In genomic region chr11:103811246-103811645, GRCm38 (mm10) we compare ENCODE assay signal across 16 mouse cellular contexts. TPM values are rescaled to one million over a fixed set of nuclear protein-coding genes. Genes with fewer than 3 reads are reported as not detected.
DNase-seq lines count a peak whose midpoint lies in the region; ATAC-seq and TF ChIP-seq lines count a peak whose summit lies in the region.
"Had no signal": no experiment of that assay in that cellular context is flagged by ENCODE, and none has a peak within 500 bp of the region (broad histone marks: within the 10 kb centered on the region; RNA-seq: fewer than 3 reads in every experiment).

No protein-coding gene starts in this region.

- H3K9ac ChIP-seq in hindbrain, embryonic 13.5 days: peak overlapping the region; percentile 49; the same call in 1 of the 2 replicates
- H3K9ac ChIP-seq in hindbrain, embryonic 11.5 days (ENCODE audit: low read depth, low read length): no peak overlapping the region
- H3K9ac ChIP-seq in hindbrain, embryonic 15.5 days: no peak overlapping the region
- no peak overlapping the region for H3K9ac ChIP-seq in neural tube, embryonic 15.5 days (replicated peaks)
- H3K9ac ChIP-seq in lung, postnatal 0 days (replicated peaks; ENCODE audit: low read depth): no peak overlapping the region
- H3K9ac ChIP-seq: intestine, embryonic 15.5 days had no signal

- peaks cover 6% of the 10 kb centered on the region; the same call in 1 of the 2 replicates for H3K36me3 ChIP-seq in hindbrain, embryonic 13.5 days
- H3K36me3 ChIP-seq in hindbrain, embryonic 11.5 days (ENCODE audit: control insufficient read depth, insufficient read depth, low read length): no peaks in the 10 kb centered on the region
- H3K36me3 ChIP-seq in hindbrain, embryonic 15.5 days: no peaks in the 10 kb centered on the region
- no peaks in the 10 kb centered on the region for H3K36me3 ChIP-seq in neural tube, embryonic 15.5 days
- H3K36me3 ChIP-seq in lung, postnatal 0 days (ENCODE audit: insufficient read depth, low read length): no peaks in the 10 kb centered on the region
- H3K36me3 ChIP-seq: heart, embryonic 13.5 days; intestine, embryonic 15.5 days; limb, embryonic 12.5 days had no signal

- H3K9me3 ChIP-seq in hindbrain, embryonic 13.5 days: no peaks in the 10 kb centered on the region
- no peaks in the 10 kb centered on the region for H3K9me3 ChIP-seq in hindbrain, embryonic 11.5 days (ENCODE audit: control insufficient read depth, low read length)
- no peaks in the 10 kb centered on the region for H3K9me3 ChIP-seq in hindbrain, embryonic 15.5 days
- no peaks in the 10 kb centered on the region for H3K9me3 ChIP-seq in neural tube, embryonic 15.5 days (replicated peaks)
- no peaks in the 10 kb centered on the region for H3K9me3 ChIP-seq in lung, postnatal 0 days (ENCODE audit: low read length)
- H3K9me3 ChIP-seq: heart, embryonic 13.5 days; intestine, embryonic 15.5 days; limb, embryonic 12.5 days had no signal

- 40% methylated on average over 25 of the region's 25 CpGs for WGBS in hindbrain, embryonic 13.5 days
- 53% methylated on average over 25 of the region's 25 CpGs for WGBS in hindbrain, embryonic 11.5 days
- 44% methylated on average over 25 of the region's 25 CpGs for WGBS in hindbrain, embryonic 15.5 days
- 44% methylated on average over 25 of the region's 25 CpGs for WGBS in neural tube, embryonic 15.5 days
- 74% methylated on average over 25 of the region's 25 CpGs for WGBS in lung, postnatal 0 days

- no peak for DNase-seq in hindbrain, embryonic 11.5 days (ENCODE audit: low spot score)
- DNase-seq in left cerebral cortex, postnatal 14 days (ENCODE audit: low spot score in 2 of 2): peak; percentile 38 to 45
- DNase-seq in gastrocnemius, postnatal 25 days: no peak
- no peak for DNase-seq in liver
- DNase-seq in lung, postnatal 0 days (ENCODE audit: low spot score): no peak
- DNase-seq: adrenal gland, postnatal 14 days; kidney, postnatal 36 days; lung, adult 2 months had no signal

- H3K4me3 ChIP-seq in hindbrain, embryonic 13.5 days: 0 out of 2 replicates have a peak overlapping the region, but pooled peaks have one; percentile 56
- no peak overlapping the region for H3K4me3 ChIP-seq in hindbrain, embryonic 11.5 days (ENCODE audit: low read depth, low read length)
- no peak overlapping the region for H3K4me3 ChIP-seq in hindbrain, embryonic 15.5 days
- no peak overlapping the region; the same call in 1 of the 2 replicates for H3K4me3 ChIP-seq in neural tube, embryonic 15.5 days (replicated peaks)
- no peak overlapping the region for H3K4me3 ChIP-seq in lung, postnatal 0 days (ENCODE audit: low read depth, low read length)
- H3K4me3 ChIP-seq: intestine, embryonic 15.5 days had no signal

- peaks cover 52% of the 10 kb centered on the region for H3K4me1 ChIP-seq in hindbrain, embryonic 13.5 days (replicated peaks)
- H3K4me1 ChIP-seq in hindbrain, embryonic 11.5 days (replicated peaks; ENCODE audit: control insufficient read depth, insufficient read depth, low read length): peaks cover 21% of the 10 kb centered on the region
- peaks cover 45% of the 10 kb centered on the region for H3K4me1 ChIP-seq in hindbrain, embryonic 15.5 days (replicated peaks)
- peaks cover 51% of the 10 kb centered on the region for H3K4me1 ChIP-seq in neural tube, embryonic 15.5 days
- no peaks in the 10 kb centered on the region for H3K4me1 ChIP-seq in lung, postnatal 0 days (ENCODE audit: insufficient read depth, low read depth, low read length)

- TF ChIP-seq EP300 in lung, postnatal 0 days (IDR thresholded peaks at IDR 0.05): no peak

- no peak for TF ChIP-seq CTCF in lung, postnatal 0 days (IDR thresholded peaks at IDR 0.05)

- peaks cover 28% of the 10 kb centered on the region for H3K27me3 ChIP-seq in hindbrain, embryonic 13.5 days
- H3K27me3 ChIP-seq in hindbrain, embryonic 11.5 days (ENCODE audit: control insufficient read depth, insufficient read depth, low read length): peaks cover 29% of the 10 kb centered on the region; the same call in 1 of the 2 replicates
- H3K27me3 ChIP-seq in hindbrain, embryonic 15.5 days: peaks cover 5% of the 10 kb centered on the region; the same call in 1 of the 2 replicates
- H3K27me3 ChIP-seq in neural tube, embryonic 15.5 days (replicated peaks): peaks cover 14% of the 10 kb centered on the region
- H3K27me3 ChIP-seq in lung, postnatal 0 days (replicated peaks; ENCODE audit: insufficient read depth, low read length): peaks cover 35% of the 10 kb centered on the region

- intact Hi-C loops in left cerebral cortex, postnatal 14 days (cut with DNase I): no loop called here

- H3K27ac ChIP-seq in hindbrain, embryonic 13.5 days: no peak overlapping the region
- H3K27ac ChIP-seq in hindbrain, embryonic 11.5 days (ENCODE audit: low read depth, low read length): no peak overlapping the region
- no peak overlapping the region for H3K27ac ChIP-seq in hindbrain, embryonic 15.5 days (replicated peaks)
- H3K27ac ChIP-seq in neural tube, embryonic 15.5 days (replicated peaks): no peak overlapping the region
- H3K27ac ChIP-seq in lung, postnatal 0 days (ENCODE audit: low read length): no peak overlapping the region
- H3K27ac ChIP-seq: heart, embryonic 13.5 days; intestine, embryonic 15.5 days; limb, embryonic 12.5 days had no signal

- no peak for ATAC-seq in hindbrain, embryonic 13.5 days (ENCODE audit: low FRiP score)
- no peak for ATAC-seq in hindbrain, embryonic 11.5 days (ENCODE audit: low FRiP score)
- no peak for ATAC-seq in hindbrain, embryonic 15.5 days (ENCODE audit: low FRiP score, low read depth)
- ATAC-seq in neural tube, embryonic 15.5 days (ENCODE audit: low FRiP score): no peak
- ATAC-seq in lung, postnatal 0 days: no peak
- ATAC-seq: intestine, embryonic 15.5 days had no signal

- H3K4me2 ChIP-seq in hindbrain, embryonic 13.5 days: peak overlapping the region; percentile 88
- H3K4me2 ChIP-seq in hindbrain, embryonic 11.5 days (replicated peaks; ENCODE audit: low read depth, low read length): no peak overlapping the region
- peak overlapping the region; percentile 96 for H3K4me2 ChIP-seq in hindbrain, embryonic 15.5 days
- H3K4me2 ChIP-seq in neural tube, embryonic 15.5 days: peak overlapping the region; percentile 98
- H3K4me2 ChIP-seq in lung, postnatal 0 days (replicated peaks; ENCODE audit: low read depth, low read length): no peak overlapping the region

RNA-seq across cellular contexts. Expression of gene Wnt3, which starts 37.3 kb away (rescaled TPM):
- polyA plus RNA-seq in hindbrain, embryonic 13.5 days (2015; fragmentation: Nextera tagmentation; extraction: Ambion mirVana): 7.9 and 9.8 TPM in 2 replicates
- 9.8 and 10.8 TPM in 2 replicates for polyA plus RNA-seq in hindbrain, embryonic 11.5 days (2014; fragmentation: Nextera tagmentation; extraction: Ambion mirVana)
- polyA plus RNA-seq in hindbrain, embryonic 15.5 days (2015; fragmentation: Nextera tagmentation; extraction: Ambion mirVana): 9.4 and 11.0 TPM in 2 replicates
- total RNA-seq in left cerebral cortex, postnatal 14 days (2021): under 1 TPM; 0.82 to 0.83 TPM
- polyA plus RNA-seq in neural tube, embryonic 15.5 days (2015; fragmentation: Nextera tagmentation; extraction: Ambion mirVana): 6.7 and 9.0 TPM in 2 replicates
- not detected for total RNA-seq in gastrocnemius, postnatal 25 days (2021)
- polyA plus RNA-seq in lung, postnatal 0 days (2015; fragmentation: Nextera tagmentation; extraction: Ambion mirVana): 0.08 and 0.49 TPM in 2 replicates
- total RNA-seq: megakaryocyte, adult 5-6 weeks; neutrophil, adult 5-6 weeks had no signal
- polyA plus RNA-seq: heart, embryonic 13.5 days had no signal

Comparison
In these comparisons a context has a peak if more than half of its experiments do, and no peak if none do; other contexts are left out.
1. H3K4me2 ChIP-seq: peak in hindbrain, embryonic 13.5 days (single experiment), hindbrain, embryonic 15.5 days (single experiment) and neural tube, embryonic 15.5 days (single experiment); none in hindbrain, embryonic 11.5 days (single experiment) and lung, postnatal 0 days (single experiment).
2. DNase-seq: peak in left cerebral cortex, postnatal 14 days (2 of 2); none in hindbrain, embryonic 11.5 days (single experiment), gastrocnemius, postnatal 25 days (single experiment), liver (single experiment) and lung, postnatal 0 days (single experiment).